Mouse (Mus musculus): ENCODE measurements around the gene Adgrf4. TPM values are rescaled to one million over a fixed set of nuclear protein-coding genes. Genes with fewer than 3 reads are reported as not detected.
A peak's percentile ranks its signal among the peaks of the same experiment; 100 is the strongest.

Adgrf4 gene
- total and polyA plus RNA-seq, 2 experiments from 2014 or later, result 0.11 to 0.88 TPM

DNA sequence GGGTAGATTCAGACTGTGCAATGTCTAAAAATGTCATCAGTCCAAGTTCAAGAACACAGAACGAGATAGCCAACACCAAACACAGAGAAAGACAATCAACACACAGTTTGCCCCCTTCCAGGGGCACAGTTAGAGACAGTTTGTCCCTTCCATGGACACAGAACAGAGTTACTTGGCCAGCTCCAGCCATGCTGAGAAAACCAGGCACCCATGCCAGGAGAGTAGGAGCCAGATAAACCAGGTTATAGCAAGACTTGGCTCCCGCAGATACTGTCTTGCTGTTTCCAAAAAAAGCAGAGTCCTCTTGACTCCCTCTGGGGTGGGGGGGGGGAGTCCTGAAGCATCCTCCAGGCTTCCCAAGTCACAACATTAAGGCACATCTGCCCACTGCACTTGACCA, 61.9 kb downstream of the Adgrf4 start:
- Histone ChIP-seq H3K27ac (ENCODE audit: low read depth, low read length) (no peak overlapping the region), H3K27me3 (ENCODE audit: insufficient read depth, low read length) (no peaks in the 10 kb centered on the region), H3K9ac (replicated peaks; ENCODE audit: low read length, poor library complexity, severe bottlenecking) (no peak overlapping the region), H3K36me3 (ENCODE audit: insufficient read depth, low read length) (no peaks in the 10 kb centered on the region), H3K4me1 (ENCODE audit: insufficient read depth, low read length) (no peaks in the 10 kb centered on the region), H3K9me3 (ENCODE audit: low read length) (no peaks in the 10 kb centered on the region), H3K4me3 (ENCODE audit: low read depth, low read length) (no peak overlapping the region), H3K4me2 (ENCODE audit: low read depth, low read length, poor library complexity, severe bottlenecking) (no peak overlapping the region)
- TF ChIP-seq CTCF (IDR thresholded peaks at IDR 0.05), result no peak
- WGBS, result 96% methylated on average over 2 of the region's 2 CpGs
- DNase-seq (ENCODE audit: low spot score) (no peak), ATAC-seq (ENCODE audit: low FRiP score) (no peak)

DNA sequence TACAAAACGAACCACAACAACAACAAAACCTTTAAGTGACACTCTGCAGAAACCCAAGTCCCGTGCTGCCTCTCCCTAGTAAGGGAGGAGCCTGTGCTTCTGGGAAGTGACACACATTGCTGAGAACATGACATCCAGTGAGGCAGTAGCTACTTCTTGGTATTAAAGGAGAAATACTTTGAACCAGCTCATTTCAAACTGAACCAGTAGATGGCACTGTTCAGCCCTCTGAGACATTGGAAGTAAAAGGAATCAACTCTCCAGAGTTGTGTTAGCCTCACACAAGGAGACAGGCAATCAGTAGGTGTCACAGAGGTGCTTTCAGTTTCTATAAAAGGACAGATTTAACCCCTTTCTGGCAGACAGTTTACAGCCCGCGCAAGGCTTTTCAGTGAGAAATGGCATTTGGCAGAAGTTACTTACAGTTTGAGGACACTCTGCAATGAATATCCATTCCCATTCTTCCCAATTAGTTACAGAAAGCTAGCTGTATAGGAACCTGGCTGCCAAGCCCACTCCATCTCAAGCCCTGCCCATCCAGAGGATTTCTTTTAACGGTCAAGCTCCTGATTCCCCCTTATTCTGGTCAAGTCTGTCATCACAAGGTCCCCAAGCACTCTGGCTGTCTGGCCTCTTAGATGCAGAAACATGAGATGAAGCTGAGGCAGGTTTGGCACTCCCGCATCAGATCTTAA, 78.9 kb downstream of the Adgrf4 start:
- WGBS, result 33% methylated on average over 6 of the region's 6 CpGs
- Histone ChIP-seq H3K9ac (replicated peaks; ENCODE audit: low read length, poor library complexity, severe bottlenecking) (no peak overlapping the region), H3K36me3 (ENCODE audit: insufficient read depth, low read length) (no peaks in the 10 kb centered on the region), H3K27me3 (ENCODE audit: insufficient read depth, low read length) (no peaks in the 10 kb centered on the region), H3K9me3 (ENCODE audit: low read length) (no peaks in the 10 kb centered on the region), H3K27ac (ENCODE audit: low read depth, low read length) (no peak overlapping the region), H3K4me2 (ENCODE audit: low read depth, low read length, poor library complexity, severe bottlenecking) (no peak overlapping the region), H3K4me1 (ENCODE audit: insufficient read depth, low read length) (no peaks in the 10 kb centered on the region), H3K4me3 (ENCODE audit: low read depth, low read length) (no peak overlapping the region)
- ATAC-seq (ENCODE audit: low FRiP score) (peak; percentile 65), DNase-seq (ENCODE audit: low spot score) (peak; percentile 85)
- TF ChIP-seq CTCF (IDR thresholded peaks at IDR 0.05), result peak; percentile 92

DNA sequence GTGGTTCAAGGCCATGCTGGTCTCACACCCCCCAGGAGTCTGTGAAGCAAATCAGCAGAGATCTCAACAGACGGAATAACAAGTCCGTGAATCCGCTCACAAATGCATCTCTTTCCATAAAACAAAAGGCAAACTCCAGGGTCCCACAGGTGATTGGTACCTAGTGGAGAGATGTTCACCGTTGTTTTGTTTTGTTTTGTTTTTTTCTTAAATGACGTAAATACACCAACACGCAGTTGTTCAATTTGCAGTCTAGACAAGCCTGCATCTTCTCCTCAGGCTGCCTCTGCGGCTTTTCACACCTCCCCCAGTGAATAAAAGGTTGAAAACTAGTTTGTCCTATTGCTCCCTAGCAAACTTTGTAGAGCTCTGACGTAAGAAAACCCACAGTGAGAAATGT, 80.8 kb downstream of the Adgrf4 start, which contains the start of gene Opn5:
Opn5 (minus strand) TSS at position 101 of the 400 bp plus-strand sequence.
- H3K27me3 ChIP-seq (ENCODE audit: insufficient read depth, low read length), result no peaks in the 10 kb centered on the region
- WGBS, result 84% methylated on average over 8 of the region's 8 CpGs

DNA sequence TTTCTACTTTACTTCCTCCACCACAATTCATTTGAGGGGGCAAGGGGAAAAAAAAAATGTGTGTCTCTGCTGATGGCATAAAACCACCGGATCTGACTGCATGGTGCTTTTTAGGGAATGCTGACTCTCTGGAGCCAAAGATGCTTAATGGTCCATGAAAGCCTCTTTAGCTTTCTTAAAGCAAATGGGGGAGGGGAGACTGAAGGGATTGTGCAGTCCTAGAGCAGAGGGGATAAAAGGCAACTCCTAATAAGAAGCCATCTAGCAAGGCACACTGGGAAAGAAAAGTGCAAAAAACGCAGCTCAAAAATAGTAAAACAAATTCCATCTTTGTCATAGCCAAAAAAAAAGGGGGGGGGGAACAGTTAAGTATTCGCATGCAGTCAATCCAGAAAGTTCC, 83.8 kb downstream of the Adgrf4 start:
- Histone ChIP-seq H3K9ac (replicated peaks; ENCODE audit: low read length, poor library complexity, severe bottlenecking) (no peak overlapping the region), H3K4me1 (ENCODE audit: insufficient read depth, low read length) (no peaks in the 10 kb centered on the region), H3K27ac (ENCODE audit: low read depth, low read length) (no peak overlapping the region), H3K4me3 (ENCODE audit: low read depth, low read length) (no peak overlapping the region), H3K27me3 (ENCODE audit: insufficient read depth, low read length) (no peaks in the 10 kb centered on the region), H3K36me3 (ENCODE audit: insufficient read depth, low read length) (no peaks in the 10 kb centered on the region), H3K4me2 (ENCODE audit: low read depth, low read length, poor library complexity, severe bottlenecking) (no peak overlapping the region), H3K9me3 (ENCODE audit: low read length) (no peaks in the 10 kb centered on the region)
- WGBS, result 28% methylated on average over 3 of the region's 3 CpGs
- ATAC-seq (ENCODE audit: low FRiP score), result no peak
- TF ChIP-seq CTCF (IDR thresholded peaks at IDR 0.05), result no peak
- peak; percentile 27 for DNase-seq (ENCODE audit: low spot score)

More for the DNA sequence above, 80.8 kb downstream of the Adgrf4 start, which contains the start of gene Opn5:
- H3K9me3 ChIP-seq (ENCODE audit: low read length), result no peaks in the 10 kb centered on the region
- H3K4me3 ChIP-seq (ENCODE audit: low read depth, low read length), result no peak within 1 kb of the TSS
- H3K4me1 ChIP-seq (ENCODE audit: insufficient read depth, low read length), result no peaks in the 10 kb centered on the region
- no peak within 1 kb of the TSS for H3K9ac ChIP-seq (replicated peaks; ENCODE audit: low read length, poor library complexity, severe bottlenecking)
- no peak within 1 kb of the TSS for H3K27ac ChIP-seq (ENCODE audit: low read depth, low read length)
- DNase-seq (ENCODE audit: low spot score) (no peak), ATAC-seq (ENCODE audit: low FRiP score) (no peak)
- H3K36me3 ChIP-seq (ENCODE audit: insufficient read depth, low read length), result no peaks in the 10 kb centered on the region
- TF ChIP-seq CTCF (IDR thresholded peaks at IDR 0.05), result no peak
- H3K4me2 ChIP-seq (ENCODE audit: low read depth, low read length, poor library complexity, severe bottlenecking), result no peak within 1 kb of the TSS

Other genes with a start within 250 kb of the Adgrf4 start
- gene Opn5, start 80.9 kb downstream of the Adgrf4 start, total RNA-seq (2014; rRNA removed), result 0.24 and 0.38 TPM in 2 replicates
- 0.11 TPM in 1 of 2 replicates, not detected in the other for gene Opn5, start 80.9 kb downstream of the Adgrf4 start, polyA plus RNA-seq (2015; fragmentation: Nextera tagmentation; extraction: Ambion mirVana)
- 0.22 and 1.2 TPM in 2 replicates for gene Adgrf2, start 49.9 kb upstream of the Adgrf4 start, total RNA-seq (2014; rRNA removed)
- 0.05 and 0.06 TPM in 2 replicates for gene Adgrf2, start 49.9 kb upstream of the Adgrf4 start, polyA plus RNA-seq (2015; fragmentation: Nextera tagmentation; extraction: Ambion mirVana)
- gene Cd2ap, start 184.4 kb upstream of the Adgrf4 start, total RNA-seq (2014; rRNA removed), result 15.5 and 21.2 TPM in 2 replicates
- gene Cd2ap, start 184.4 kb upstream of the Adgrf4 start, polyA plus RNA-seq (2015; fragmentation: Nextera tagmentation; extraction: Ambion mirVana), result 4.5 and 5.9 TPM in 2 replicates